In the genomic region with DNA sequence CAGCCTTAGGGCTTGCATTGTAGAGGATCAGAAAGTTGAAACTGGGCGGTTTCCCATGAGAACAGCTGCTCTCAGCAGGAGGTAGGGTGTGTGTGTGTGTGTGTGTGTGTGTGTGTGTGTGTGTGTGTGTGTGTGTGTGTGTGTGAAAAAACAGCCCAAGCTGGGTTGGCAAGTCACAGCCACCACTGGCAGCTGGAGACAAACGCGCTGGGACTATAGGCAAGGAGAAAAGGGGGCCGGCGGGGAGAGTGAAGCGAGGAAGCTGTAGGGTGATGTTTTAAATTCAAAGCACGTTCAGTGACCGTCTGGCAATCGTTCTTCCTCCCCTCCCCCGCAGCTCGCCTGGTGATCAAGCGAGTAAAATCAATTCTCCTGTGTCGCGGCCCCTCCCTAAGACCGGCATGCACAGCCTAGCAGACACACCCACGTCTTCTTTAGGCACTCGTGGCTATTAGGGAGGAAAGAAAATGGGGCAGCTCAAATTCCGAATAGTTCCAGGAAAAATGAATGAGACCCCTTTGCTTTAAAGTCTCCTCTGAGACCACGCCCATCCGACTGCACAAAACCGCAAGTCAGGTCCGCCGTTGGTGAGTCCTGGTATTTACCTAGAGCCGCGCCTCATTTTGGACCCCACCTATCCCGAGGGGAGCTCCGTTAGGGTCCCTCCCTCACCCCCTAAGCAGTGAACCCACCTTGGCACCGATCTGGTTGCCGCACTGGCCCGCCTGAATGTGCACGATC, we compare ENCODE assay signal across 7 mouse cellular contexts. TPM values are rescaled to one million over a fixed set of nuclear protein-coding genes. Genes with fewer than 3 reads are reported as not detected.
DNase-seq lines count a peak whose midpoint lies in the region; ATAC-seq and TF ChIP-seq lines count a peak whose summit lies in the region.

No protein-coding gene starts in this region.

- peak overlapping the region; percentile 98 for H3K27ac ChIP-seq in forebrain, embryonic 10.5 days
- H3K27ac ChIP-seq in hindbrain, embryonic 13.5 days = peak overlapping the region; percentile 100
- H3K27ac ChIP-seq in small intestine, adult 2 months (ENCODE audit: insufficient read depth, low read depth, low read length) = peak overlapping the region; percentile 1; the same call in 1 of the 2 replicates

- no peak for TF ChIP-seq CTCF in small intestine, adult 2 months (IDR thresholded peaks at IDR 0.05; ENCODE audit: extremely low read depth, insufficient read length, insufficient replicate concordance, low read depth, low read length)

- H3K9ac ChIP-seq in hindbrain, embryonic 13.5 days = peak overlapping the region; percentile 100

- under 1% methylated on average over 31 of the region's 31 CpGs for WGBS in forebrain, embryonic 10.5 days
- WGBS in hindbrain, embryonic 13.5 days = under 1% methylated on average over 31 of the region's 31 CpGs
- WGBS in small intestine, adult 2 months = 1% methylated on average over 31 of the region's 31 CpGs

- peak; percentile 9 for ATAC-seq in hindbrain, embryonic 13.5 days (ENCODE audit: low FRiP score)
- peak; percentile 30 for ATAC-seq in megakaryocyte, adult 5-6 weeks (ENCODE audit: poor library complexity, severe bottlenecking)

- no peaks in the 10 kb centered on the region for H3K9me3 ChIP-seq in forebrain, embryonic 10.5 days
- no peaks in the 10 kb centered on the region for H3K9me3 ChIP-seq in hindbrain, embryonic 13.5 days

- no peak for TF ChIP-seq POLR2A in small intestine, adult 2 months (IDR thresholded peaks at IDR 0.05; ENCODE audit: low read depth, low read length)

- peak overlapping the region; percentile 78 for H3K4me3 ChIP-seq in forebrain, embryonic 10.5 days
- H3K4me3 ChIP-seq in hindbrain, embryonic 13.5 days = peak overlapping the region; percentile 96
- H3K4me3 ChIP-seq in small intestine, adult 2 months (ENCODE audit: low read depth, low read length) = peak overlapping the region; percentile 68

- peaks cover 41% of the 10 kb centered on the region for H3K36me3 ChIP-seq in forebrain, embryonic 10.5 days (replicated peaks)
- H3K36me3 ChIP-seq in hindbrain, embryonic 13.5 days = peaks cover 23% of the 10 kb centered on the region
- H3K36me3 ChIP-seq in small intestine, adult 2 months (ENCODE audit: control insufficient read depth, insufficient read depth, low read length) = no peaks in the 10 kb centered on the region

- H3K27me3 ChIP-seq in forebrain, embryonic 10.5 days (ENCODE audit: poor library complexity, severe bottlenecking) = no peaks in the 10 kb centered on the region; the same call in 1 of the 2 replicates
- no peaks in the 10 kb centered on the region for H3K27me3 ChIP-seq in hindbrain, embryonic 13.5 days
- 0 out of 2 replicates have a peak, but pooled peaks cover 3% of the 10 kb centered on the region for H3K27me3 ChIP-seq in small intestine, adult 2 months (ENCODE audit: control insufficient read depth, insufficient read depth, low read length)

- DNase-seq in CD4-positive helper T cell, adult 2 months (ENCODE audit: low read depth, low spot score) = peak; percentile 58
- peak; percentile 73 for DNase-seq in MN1 (ENCODE audit: low spot score)
- peak; percentile 72 for DNase-seq in forebrain, embryonic 10.5 days (ENCODE audit: extremely low spot score, low spot score)
- peak; percentile 23 to 76 for DNase-seq in left cerebral cortex, adult 8-10 months (ENCODE audit: low spot score in 2 of 2)

- peaks cover 87% of the 10 kb centered on the region for H3K4me1 ChIP-seq in forebrain, embryonic 10.5 days
- H3K4me1 ChIP-seq in hindbrain, embryonic 13.5 days (replicated peaks) = peaks cover 38% of the 10 kb centered on the region
- H3K4me1 ChIP-seq in small intestine, adult 2 months (ENCODE audit: control insufficient read depth, insufficient read depth, insufficient read length, low read length) = peaks cover 21% of the 10 kb centered on the region

- H3K4me2 ChIP-seq in hindbrain, embryonic 13.5 days = peak overlapping the region; percentile 83

RNA-seq across cellular contexts. Expression of gene Tubb2b, which starts 0.6 kb away (rescaled TPM):
- 137 and 151 TPM in 2 replicates for polyA plus RNA-seq in forebrain, embryonic 10.5 days (2016; fragmentation: Nextera tagmentation; extraction: Ambion mirVana)
- polyA plus RNA-seq in hindbrain, embryonic 13.5 days (2015; fragmentation: Nextera tagmentation; extraction: Ambion mirVana) = 795 and 852 TPM in 2 replicates
- 100 to 1,000 TPM; 158 to 170 (median 167) TPM for total RNA-seq in left cerebral cortex, adult 8-10 months (2022)
- not detected in 2 replicates for total RNA-seq in megakaryocyte, adult 5-6 weeks (2015)
- 0.15 and 0.53 TPM in 2 replicates for total RNA-seq in megakaryocyte, adult 5-6 weeks (2017)
- polyA plus RNA-seq in small intestine, adult 2 months (2012; rRNA removed) = 9.3 and 12.6 TPM in 2 replicates

RNA-seq across cellular contexts. Expression of gene Psmg4, which starts 33.1 kb away (rescaled TPM):
- 129 and 133 TPM in 2 replicates for polyA plus RNA-seq in forebrain, embryonic 10.5 days (2016; fragmentation: Nextera tagmentation; extraction: Ambion mirVana)
- polyA plus RNA-seq in hindbrain, embryonic 13.5 days (2015; fragmentation: Nextera tagmentation; extraction: Ambion mirVana) = 87.0 and 94.4 TPM in 2 replicates
- 10 to 100 TPM; 22.1 to 27.2 (median 25.6) TPM for total RNA-seq in left cerebral cortex, adult 8-10 months (2022)
- total RNA-seq in megakaryocyte, adult 5-6 weeks (2015) = 54.0 and 59.5 TPM in 2 replicates
- 182 TPM in 2 replicates for total RNA-seq in megakaryocyte, adult 5-6 weeks (2017)
- 98.7 and 102 TPM in 2 replicates for polyA plus RNA-seq in small intestine, adult 2 months (2012; rRNA removed)

RNA-seq across cellular contexts. Expression of gene Tubb2a, which starts 51.8 kb away (rescaled TPM):
- polyA plus RNA-seq in forebrain, embryonic 10.5 days (2016; fragmentation: Nextera tagmentation; extraction: Ambion mirVana) = 79.2 and 98.2 TPM in 2 replicates
- polyA plus RNA-seq in hindbrain, embryonic 13.5 days (2015; fragmentation: Nextera tagmentation; extraction: Ambion mirVana) = 1,972 and 2,142 TPM in 2 replicates
- 100 to 1,000 TPM; 633 to 733 (median 691) TPM for total RNA-seq in left cerebral cortex, adult 8-10 months (2022)
- 11.6 and 12.8 TPM in 2 replicates for total RNA-seq in megakaryocyte, adult 5-6 weeks (2015)
- total RNA-seq in megakaryocyte, adult 5-6 weeks (2017) = 21.4 and 34.0 TPM in 2 replicates
- 132 and 176 TPM in 2 replicates for polyA plus RNA-seq in small intestine, adult 2 months (2012; rRNA removed)

Comparison
In these comparisons a context has a peak if more than half of its experiments do, and no peak if none do; other contexts are left out.
1. Peak in every context shown above with its lines: DNase-seq, ATAC-seq, H3K4me3 ChIP-seq and H3K27ac ChIP-seq.
2. H3K27ac ChIP-seq: peak in every context shown above with its lines; median percentile 100 in hindbrain, embryonic 13.5 days; 98 in forebrain, embryonic 10.5 days; 1 in small intestine, adult 2 months.
3. RNA of gene Tubb2b, which starts 0.6 kb away (polyA plus RNA-seq): 795 to 852 TPM in hindbrain, embryonic 13.5 days and 137 to 151 TPM in forebrain, embryonic 10.5 days; 9.3 to 12.6 TPM in small intestine, adult 2 months; every median in the first group is over 10 times any median in the second.
4. RNA of gene Tubb2a, which starts 51.8 kb away (polyA plus RNA-seq): 1,972 to 2,142 TPM in hindbrain, embryonic 13.5 days; 132 to 176 TPM in small intestine, adult 2 months and 79.2 to 98.2 TPM in forebrain, embryonic 10.5 days; every median in the first group is over 10 times any median in the second.